Mouse (Mus musculus) MEL (cell line): ENCODE results near the gene Ski. TPM values are rescaled to one million over a fixed set of nuclear protein-coding genes. Genes with fewer than 3 reads are reported as not detected.

Experiments
- DNase-seq: peaks from one replicate; pipeline ENCODE4 v3.0.0; 2011; ENCODE audit warnings: low read depth, low spot score
- H3K27ac ChIP-seq: 2 replicates; pipeline ENCODE4 v1.5.1; 2012; ENCODE audit warnings: low read depth, mild to moderate bottlenecking, control low read depth, low read length, moderate library complexity; ENCODE audit not compliant: control insufficient read depth
- H3K27me3 ChIP-seq, 2 experiments: fragments of 150-350 bp in 1 of 2; sonication (generic) in 1 of 2; 2 replicates each; pipeline ENCODE4 v1.6.1; 2012; ENCODE audit warnings: low read length in 2 of 2, mild to moderate bottlenecking in 2 of 2, improper control_type of control experiment in 1 of 2, moderate library complexity in 1 of 2; ENCODE audit not compliant: insufficient read depth in 2 of 2, control insufficient read depth in 1 of 2
- H3K36me3 ChIP-seq, 2 experiments: 2 replicates each; pipeline ENCODE4 v1.6.1; 2012 to 2014; ENCODE audit warnings: low read length in 2 of 2, improper control_type of control experiment in 1 of 2, inconsistent platforms in 1 of 2, mild to moderate bottlenecking in 1 of 2; ENCODE audit not compliant: insufficient read depth in 2 of 2, control insufficient read depth in 1 of 2
- H3K4me1 ChIP-seq, 2 experiments: fragments of 150-350 bp in 1 of 2; sonication (generic) in 1 of 2; 2 replicates each; pipeline ENCODE4 v1.6.1; 2012; ENCODE audit warnings: low read length in 2 of 2, improper control_type of control experiment in 1 of 2, mild to moderate bottlenecking in 1 of 2; ENCODE audit not compliant: insufficient read depth in 2 of 2, control insufficient read depth in 1 of 2
- H3K4me3 ChIP-seq, 2 experiments: fragments of 150-350 bp in 1 of 2; sonication (generic) in 1 of 2; 2 replicates each; pipeline ENCODE4 v1.5.1; 2012; ENCODE audit warnings: low read depth in 2 of 2, low read length in 2 of 2, mild to moderate bottlenecking in 2 of 2, moderate library complexity in 2 of 2, control low read depth in 1 of 2, improper control_type of control experiment in 1 of 2; ENCODE audit not compliant: control insufficient read depth in 1 of 2, insufficient read depth in 1 of 2
- H3K79me2 ChIP-seq: 2 replicates; pipeline ENCODE4 v1.6.1; 2012; ENCODE audit warnings: mild to moderate bottlenecking, low read length, moderate library complexity; ENCODE audit not compliant: control insufficient read depth, poor library complexity, insufficient read depth
- H3K9ac ChIP-seq: 2 replicates; pipeline ENCODE4 v1.6.1; 2012; ENCODE audit warnings: low read depth, mild to moderate bottlenecking, control low read depth, low read length, moderate library complexity; ENCODE audit not compliant: control insufficient read depth, poor library complexity, severe bottlenecking
- H3K9me3 ChIP-seq: fragments of 150-350 bp; sonication (generic); replicated peaks from 2 replicates; pipeline ENCODE4 v1.6.1; 2012; ENCODE audit warnings: mild to moderate bottlenecking, low read length, improper control_type of control experiment, moderate library complexity; ENCODE audit not compliant: insufficient read depth
- CHD1 ChIP-seq: IDR thresholded peaks from 2 replicates; pipeline ENCODE4 v1.6.1; 2012; ENCODE audit warnings: low read depth, mild to moderate bottlenecking, inconsistent platforms, low read length, improper control_type of control experiment
- CHD2 ChIP-seq: IDR thresholded peaks from 2 replicates; pipeline ENCODE4 v1.6.1; 2011; ENCODE audit warnings: low read length, improper control_type of control experiment
- CTCF ChIP-seq, 3 experiments: IDR thresholded peaks in 2 of 3; conservative IDR thresholded peaks in 1 of 3; 2 replicates each; pipeline ENCODE4 v1.5.1; 2011 to 2012; ENCODE audit warnings: low read length in 3 of 3, low read depth in 2 of 3, mild to moderate bottlenecking in 2 of 3, improper control_type of control experiment in 1 of 3, inconsistent platforms in 1 of 3, mixed read lengths in 1 of 3, moderate library complexity in 1 of 3; ENCODE audit not compliant: control insufficient read depth in 1 of 3, insufficient read depth in 1 of 3, poor library complexity in 1 of 3, severe bottlenecking in 1 of 3
- ELF1 ChIP-seq: IDR thresholded peaks from 2 replicates; pipeline ENCODE4 v1.6.1; 2014; ENCODE audit warnings: low read depth, mild to moderate bottlenecking, inconsistent platforms, low read length, improper control_type of control experiment, moderate library complexity
- ETS1 ChIP-seq: IDR thresholded peaks from 2 replicates; pipeline ENCODE4 v1.6.1; 2012; ENCODE audit warnings: low read depth, mild to moderate bottlenecking, inconsistent platforms, low read length, improper control_type of control experiment, moderate library complexity
- GATA1 ChIP-seq: IDR thresholded peaks from 2 replicates; pipeline ENCODE4 v1.6.1; 2011; ENCODE audit warnings: low read depth, low read length, improper control_type of control experiment
- HCFC1 ChIP-seq: IDR thresholded peaks from 2 replicates; pipeline ENCODE4 v1.6.1; 2012; ENCODE audit warnings: low read depth, mild to moderate bottlenecking, inconsistent platforms, low read length, improper control_type of control experiment, moderate library complexity
- JUND ChIP-seq: IDR thresholded peaks from 2 replicates; pipeline ENCODE4 v1.6.1; 2011; ENCODE audit warnings: low read depth, mild to moderate bottlenecking, improper control_type of control experiment, low read length
- KAT2A ChIP-seq: conservative IDR thresholded peaks from 2 replicates; pipeline ENCODE4 v1.6.1; 2012; ENCODE audit warnings: low read depth, low read length, improper control_type of control experiment, inconsistent platforms
- MAFK ChIP-seq: IDR thresholded peaks from 2 replicates; pipeline ENCODE4 v1.6.1; 2011; ENCODE audit warnings: low read depth, mild to moderate bottlenecking, low read length, improper control_type of control experiment, borderline replicate concordance
- MAX ChIP-seq: IDR thresholded peaks from 2 replicates; pipeline ENCODE4 v1.6.1; 2011; ENCODE audit warnings: low read length, improper control_type of control experiment
- MAZ ChIP-seq: IDR thresholded peaks from 2 replicates; pipeline ENCODE4 v1.6.1; 2012; ENCODE audit warnings: low read depth, mild to moderate bottlenecking, inconsistent platforms, low read length, improper control_type of control experiment
- MEF2A ChIP-seq: IDR thresholded peaks from 2 replicates; pipeline ENCODE4 v1.6.1; 2014; ENCODE audit warnings: low read depth, mild to moderate bottlenecking, inconsistent platforms, low read length, improper control_type of control experiment; ENCODE audit not compliant: poor library complexity, insufficient replicate concordance, severe bottlenecking; ENCODE audit errors: extremely low read depth
- MXI1 ChIP-seq: IDR thresholded peaks from 2 replicates; pipeline ENCODE4 v1.6.1; 2011; ENCODE audit warnings: mild to moderate bottlenecking, low read depth, low read length, improper control_type of control experiment
- MYC ChIP-seq: IDR thresholded peaks from 2 replicates; pipeline ENCODE4 v1.6.1; 2011; ENCODE audit warnings: low read depth, mild to moderate bottlenecking, low read length, improper control_type of control experiment, moderate library complexity
- NELFE ChIP-seq: IDR thresholded peaks from 2 replicates; pipeline ENCODE4 v1.6.1; 2011; ENCODE audit warnings: low read depth, low read length, improper control_type of control experiment
- NRF1 ChIP-seq: IDR thresholded peaks from 2 replicates; pipeline ENCODE4 v1.6.1; 2014; ENCODE audit warnings: low read depth, mild to moderate bottlenecking, inconsistent platforms, low read length, improper control_type of control experiment, moderate library complexity; ENCODE audit not compliant: poor library complexity, insufficient read depth, severe bottlenecking
- POLR2A ChIP-seq, 2 experiments: IDR thresholded peaks; 2 replicates each; pipeline ENCODE4 v1.6.1; 2011 to 2012; ENCODE audit warnings: low read length in 2 of 2, mild to moderate bottlenecking in 2 of 2, control low read depth in 1 of 2, improper control_type of control experiment in 1 of 2, low read depth in 1 of 2, moderate library complexity in 1 of 2; ENCODE audit not compliant: control insufficient read depth in 1 of 2, insufficient read depth in 1 of 2, poor library complexity in 1 of 2
- POLR2AphosphoS2 ChIP-seq: IDR thresholded peaks from 2 replicates; pipeline ENCODE4 v1.6.1; 2011; ENCODE audit warnings: low read length, improper control_type of control experiment
- POLR2AphosphoS5 ChIP-seq: IDR thresholded peaks from 2 replicates; pipeline ENCODE4 v1.6.1; 2012; ENCODE audit warnings: low read depth, borderline replicate concordance, mild to moderate bottlenecking, inconsistent platforms, low read length, moderate library complexity, mixed read lengths
- RAD21 ChIP-seq: IDR thresholded peaks from 2 replicates; pipeline ENCODE4 v1.6.1; 2011; ENCODE audit warnings: mild to moderate bottlenecking, low read depth, low read length, improper control_type of control experiment
- SIN3A ChIP-seq: IDR thresholded peaks from 2 replicates; pipeline ENCODE4 v1.6.1; 2012; ENCODE audit warnings: low read length, improper control_type of control experiment, inconsistent platforms
- TAL1 ChIP-seq: IDR thresholded peaks from 2 replicates; pipeline ENCODE4 v1.6.1; 2012; ENCODE audit warnings: mild to moderate bottlenecking, inconsistent platforms, low read length, moderate library complexity, mixed read lengths
- TBP ChIP-seq: IDR thresholded peaks from 2 replicates; pipeline ENCODE4 v1.8.0; 2011; ENCODE audit warnings: low read depth, low read length, improper control_type of control experiment
- UBTF ChIP-seq: IDR thresholded peaks from 2 replicates; pipeline ENCODE4 v1.6.1; 2012; ENCODE audit warnings: low read depth, mild to moderate bottlenecking, inconsistent platforms, low read length, improper control_type of control experiment, moderate library complexity, borderline replicate concordance; ENCODE audit not compliant: insufficient read depth
- USF1 ChIP-seq: IDR thresholded peaks from 2 replicates; pipeline ENCODE4 v1.6.1; 2014; ENCODE audit warnings: low read depth, mild to moderate bottlenecking, inconsistent platforms, low read length, improper control_type of control experiment, moderate library complexity
- USF2 ChIP-seq, 2 experiments: IDR thresholded peaks; 2 replicates each; pipeline ENCODE4 v1.6.1; 2011 to 2012; ENCODE audit warnings: improper control_type of control experiment in 2 of 2, low read length in 2 of 2, borderline replicate concordance in 1 of 2, inconsistent platforms in 1 of 2, low read depth in 1 of 2, mild to moderate bottlenecking in 1 of 2; ENCODE audit not compliant: insufficient read depth in 1 of 2
- ZKSCAN1 ChIP-seq: IDR thresholded peaks from 2 replicates; pipeline ENCODE4 v1.6.1; 2012; ENCODE audit warnings: low read depth, mild to moderate bottlenecking, inconsistent platforms, low read length, improper control_type of control experiment, moderate library complexity
- ZMIZ1 ChIP-seq: IDR thresholded peaks from 2 replicates; pipeline ENCODE4 v1.6.1; 2012; ENCODE audit warnings: low read depth, mild to moderate bottlenecking, inconsistent platforms, low read length, improper control_type of control experiment, moderate library complexity
- ZNF384 ChIP-seq: IDR thresholded peaks from 2 replicates; pipeline ENCODE4 v1.6.1; 2012; ENCODE audit warnings: low read depth, mild to moderate bottlenecking, inconsistent platforms, low read length, improper control_type of control experiment
- polyA plus RNA-seq, 2 experiments: library from polyadenylated mRNA; stranded (reverse) in 1 of 2; unstranded in 1 of 2; fragments of >175 nt in 1 of 2; fragments of >200 nt in 1 of 2; gene quantifications; 2 replicates each; pipeline versions ENCODE4 v1.2.1 to v1.2.4; 2012; ENCODE audit warnings: low replicate concordance in 2 of 2, low read depth in 1 of 2; ENCODE audit not compliant: insufficient read length in 2 of 2, insufficient read depth in 1 of 2, missing spikeins in 1 of 2
- total RNA-seq: library from RNA; depleted of rRNA; stranded (reverse); fragments of 300-350 nt; gene quantifications from 2 replicates; pipeline ENCODE4 v1.2.3, GENCODE M21; 2012

The Ski gene
- total and polyA plus RNA-seq, 3 experiments, result 6.9 to 16.1 TPM; not detected in 1

DNA sequence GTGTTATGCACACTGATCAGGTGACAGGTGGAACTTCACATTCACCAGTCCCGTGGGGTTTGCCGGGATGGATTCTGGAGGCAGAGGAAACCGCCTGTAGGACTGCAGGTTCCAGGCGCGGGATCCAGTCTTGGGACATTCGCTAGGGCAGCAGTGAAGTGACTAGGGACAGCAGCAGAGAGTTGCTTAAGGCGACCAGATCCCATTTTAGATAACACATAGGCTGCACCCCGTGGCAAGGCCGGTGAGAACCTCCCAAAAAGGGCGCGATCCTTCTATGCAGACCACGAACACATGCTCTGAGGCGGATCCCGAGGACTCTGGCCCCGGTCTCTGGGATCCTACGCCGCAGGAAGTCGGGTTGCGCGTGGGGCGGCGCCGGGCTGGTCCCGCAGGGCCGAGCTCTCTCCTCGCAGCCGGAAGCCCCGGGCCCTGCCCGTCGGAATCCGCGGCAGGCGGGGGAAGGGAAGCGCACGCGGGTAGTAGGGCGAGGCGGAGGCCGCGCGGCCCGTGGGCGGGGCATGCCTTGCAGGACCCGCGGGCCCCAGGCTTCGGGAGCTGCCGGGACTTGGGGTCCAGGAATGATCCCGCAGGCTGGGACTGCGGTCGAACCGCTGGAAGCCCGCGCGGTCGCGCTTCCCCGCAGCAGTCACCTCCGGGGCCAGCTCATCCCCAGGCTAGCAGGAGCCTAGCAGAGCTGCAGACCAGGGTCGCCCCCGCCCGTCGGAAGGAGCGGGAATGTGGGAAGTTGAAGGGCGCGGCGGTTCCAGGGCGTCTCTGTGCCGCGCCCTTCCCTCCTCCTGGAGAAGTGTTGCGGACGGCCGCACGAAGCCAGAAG, 71.9 kb downstream of the Ski start:
- DNase-seq, result peak; percentile 77
- Histone ChIP-seq H3K27me3 (no peaks in the 10 kb centered on the region), H3K4me1 (peaks cover 13 to 24% of the 10 kb centered on the region in 2 experiments), H3K4me3 (peak overlapping the region; percentile 59 to 72), H3K36me3 (peaks cover 0 to 5% of the 10 kb centered on the region in 2 experiments; a peak in 2 of 4 replicates), H3K27ac (peak overlapping the region; percentile 50), H3K9me3 (no peaks in the 10 kb centered on the region), H3K79me2 (peaks cover 5% of the 10 kb centered on the region; the same call in 1 of the 2 replicates), H3K9ac (peak overlapping the region; percentile 83)
- TF ChIP-seq CHD2 (no peak), HCFC1 (peak; percentile 52), JUND (no peak), GATA1 (peak; percentile 70), MAFK (no peak), MAX (peak; percentile 62), POLR2A (IDR thresholded peaks at IDR 0.05; ENCODE audit: control insufficient read depth in 1 of 2, insufficient read depth in 1 of 2, low read depth in 1 of 2, low read length in 2 of 2, poor library complexity in 1 of 2) (peak; percentile 50 to 63; a peak in 2 of 4 replicates), ETS1 (no peak), CHD1 (no peak), MEF2A (no peak), ELF1 (0 out of 2 replicates have a peak, but pooled peaks have one; percentile 46), ZKSCAN1 (no peak), MYC (peak; percentile 38; the same call in 1 of the 2 replicates), TAL1 (no peak), USF2 (IDR thresholded peaks at IDR 0.05; ENCODE audit: borderline replicate concordance in 1 of 2, insufficient read depth in 1 of 2, low read depth in 1 of 2, low read length in 2 of 2) (no peak), ZNF384 (no peak), USF1 (peak; percentile 22; the same call in 1 of the 2 replicates), TBP (0 out of 2 replicates have a peak, but pooled peaks have one; percentile 10), NELFE (peak; percentile 52), RAD21 (no peak), MXI1 (peak; percentile 70; the same call in 1 of the 2 replicates), UBTF (peak; percentile 66; the same call in 1 of the 2 replicates), NRF1 (peak; percentile 37; the same call in 1 of the 2 replicates), POLR2AphosphoS2 (peak; percentile 60; the same call in 1 of the 2 replicates), SIN3A (0 out of 2 replicates have a peak, but pooled peaks have one; percentile 28), POLR2AphosphoS5 (no peak), CTCF (IDR thresholded peaks at IDR 0.05 in 2 of 3, conservative IDR thresholded peaks at IDR 0.05 in 1 of 3; ENCODE audit: control insufficient read depth in 1 of 3, insufficient read depth in 1 of 3, low read depth in 2 of 3, low read length in 3 of 3, poor library complexity in 1 of 3, severe bottlenecking in 1 of 3) (no peak), KAT2A (no peak), ZMIZ1 (0 out of 2 replicates have a peak, but pooled peaks have one; percentile 57), MAZ (0 out of 2 replicates have a peak, but pooled peaks have one; percentile 32)
